Mouse (Mus musculus): ENCODE measurements at regions not wholly inside any gene's neighbourhood (a gene's known extent, or its start where the extent isn't known, plus 50 kb on each side); places are given as distances from the start of the nearest gene placed in this dataset.

- no peak for TF ChIP-seq CTCF (IDR thresholded peaks at IDR 0.05; ENCODE audit: low read depth)
- TF ChIP-seq EP300 (optimal IDR thresholded peaks at IDR 0.05): no peak
These were observed 159.0 kb upstream of the A430005L14Rik start for GRCm38 (mm10) chr4:153798061-153798460.
